Mouse (Mus musculus) forebrain, embryonic 14.5 days (tissue): ENCODE results near the gene Nup153. TPM values are rescaled to one million over a fixed set of nuclear protein-coding genes. Genes with fewer than 3 reads are reported as not detected.

Source experiments
- ATAC-seq: fragments of 200-750 bp; cut with Nextera tagmentation; 2 replicates; pipeline ENCODE4 v1.8.0; 2017; ENCODE audit warnings: mild to moderate bottlenecking, moderate library complexity
- DNase-seq: peaks from one replicate; pipeline ENCODE4 v3.0.0-alpha.2; 2015; ENCODE audit warnings: low spot score
- H3K27ac ChIP-seq: fragments of 300-500 bp; sonication (generic); 2 replicates; pipeline ENCODE4 v1.5.1; 2014; ENCODE audit warnings: low read depth, mild to moderate bottlenecking, control low read depth, low read length, moderate library complexity
- H3K27me3 ChIP-seq: fragments of 300-500 bp; sonication (generic); replicated peaks from 2 replicates; pipeline ENCODE4 v1.6.1; 2014; ENCODE audit warnings: low read length, control low read depth, mixed read lengths; ENCODE audit not compliant: control insufficient read depth, insufficient read depth
- H3K36me3 ChIP-seq: fragments of 300-500 bp; sonication (generic); 2 replicates; pipeline ENCODE4 v1.6.1; 2014; ENCODE audit warnings: low read length, control low read depth; ENCODE audit not compliant: control insufficient read depth, insufficient read depth
- H3K4me1 ChIP-seq: fragments of 300-500 bp; sonication (generic); 2 replicates; pipeline ENCODE4 v1.6.1; 2014; ENCODE audit warnings: antibody characterized with exemption, low read length, control low read depth; ENCODE audit not compliant: control insufficient read depth, insufficient read depth
- H3K4me2 ChIP-seq: fragments of 300-500 bp; sonication (generic); 2 replicates; pipeline ENCODE4 v1.6.1; 2014; ENCODE audit warnings: mild to moderate bottlenecking, control low read depth, low read length
- H3K4me3 ChIP-seq: fragments of 300-500 bp; sonication (generic); 2 replicates; pipeline ENCODE4 v1.5.1; 2014; ENCODE audit warnings: low read depth, low read length, control low read depth
- H3K9ac ChIP-seq: fragments of 300-500 bp; sonication (generic); 2 replicates; pipeline ENCODE4 v1.6.1; 2014; ENCODE audit warnings: mild to moderate bottlenecking, low read length, control low read depth, moderate library complexity
- H3K9me3 ChIP-seq: fragments of 300-500 bp; sonication (generic); replicated peaks from 2 replicates; pipeline ENCODE4 v1.6.1; 2016; ENCODE audit warnings: low read length, control low read depth, mixed read lengths; ENCODE audit not compliant: control insufficient read depth
- WGBS: fragments of 180-500 bp; shearing (Covaris S2); extraction: QIAGEN DNeasy Blood & Tissue Kit; methylation state at CpG from one replicate; pipeline ENCODE4 v1.1.7; 2014; 5-methylcytosine and 5-hydroxymethylcytosine counted together
- polyA plus RNA-seq: library from polyadenylated mRNA; unstranded; fragments of >200 nt; fragmentation: Nextera tagmentation; extraction: Ambion mirVana; gene quantifications from 2 replicates; pipeline ENCODE4 v1.2.1, GENCODE M21; 2014

The Nup153 gene
- polyA plus RNA-seq, 1 experiment from 2014 or later, result 25.6 TPM

GRCm38 (mm10) chr13:46695932-46696331 is 31.8 kb downstream of the Nup153 start:
- H3K36me3 ChIP-seq, result peaks cover 45% of the 10 kb centered on the region
- 0 out of 2 replicates have a peak, but pooled peaks cover 3% of the 10 kb centered on the region for H3K4me1 ChIP-seq
- no peaks in the 10 kb centered on the region for H3K27me3 ChIP-seq
- ATAC-seq (no peak), DNase-seq (no peak)
- no peaks in the 10 kb centered on the region for H3K9me3 ChIP-seq
- H3K9ac ChIP-seq, result no peak overlapping the region
- no peak overlapping the region for H3K4me2 ChIP-seq
- no peak overlapping the region for H3K4me3 ChIP-seq
- no peak overlapping the region for H3K27ac ChIP-seq
- 91% methylated on average over 1 of the region's 1 CpGs for WGBS

DNA sequence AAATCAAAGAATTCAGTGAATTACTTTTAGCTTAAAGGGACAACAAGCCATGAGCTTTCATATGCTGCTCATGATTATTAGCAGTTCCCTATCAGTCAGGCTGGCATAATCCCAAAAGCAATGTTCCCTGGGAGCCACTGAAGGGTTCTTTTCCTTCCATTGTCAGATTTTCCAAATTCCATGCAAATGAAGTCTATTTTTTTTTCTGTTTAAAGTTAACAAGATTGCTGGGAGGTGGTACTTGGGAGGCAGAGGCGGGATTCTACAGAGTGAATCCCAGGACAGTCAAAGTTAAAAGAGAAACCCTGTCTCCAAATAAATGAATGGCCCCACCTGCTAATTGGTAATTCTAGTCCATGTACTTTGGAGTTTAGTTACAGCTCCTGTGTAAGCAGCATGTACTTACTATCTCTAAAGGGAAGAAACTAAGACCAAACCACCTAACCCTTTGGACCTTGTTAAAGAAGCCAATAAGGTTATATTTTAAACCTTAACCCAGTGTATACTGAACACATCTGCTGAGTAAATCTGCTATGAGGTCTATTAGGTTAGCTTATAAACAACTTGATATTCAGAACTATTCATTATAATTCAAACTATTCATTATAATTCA is 32.3 kb downstream of the Nup153 start:
- Histone ChIP-seq H3K4me1 (0 out of 2 replicates have a peak, but pooled peaks cover 3% of the 10 kb centered on the region), H3K9me3 (no peaks in the 10 kb centered on the region)

GRCm38 (mm10) chr13:46690559-46691241 is 37.0 kb downstream of the Nup153 start:
- H3K9ac ChIP-seq, result no peak overlapping the region
- no peaks in the 10 kb centered on the region for H3K9me3 ChIP-seq
- DNase-seq, result no peak
- WGBS, result 89% methylated on average over 4 of the region's 4 CpGs
- no peak overlapping the region for H3K4me3 ChIP-seq
- H3K4me1 ChIP-seq, result 0 out of 2 replicates have a peak, but pooled peaks cover 3% of the 10 kb centered on the region
- no peak overlapping the region for H3K27ac ChIP-seq
- ATAC-seq, result no peak
- H3K4me2 ChIP-seq, result no peak overlapping the region
- no peaks in the 10 kb centered on the region for H3K27me3 ChIP-seq
- H3K36me3 ChIP-seq, result peaks cover 55% of the 10 kb centered on the region

More for the DNA sequence above, 32.3 kb downstream of the Nup153 start:
- DNase-seq, result peak; percentile 27
- Histone ChIP-seq H3K9ac (no peak overlapping the region), H3K4me2 (no peak overlapping the region), H3K36me3 (peaks cover 48% of the 10 kb centered on the region), H3K4me3 (no peak overlapping the region), H3K27me3 (no peaks in the 10 kb centered on the region), H3K27ac (no peak overlapping the region)
- 38% methylated on average over 1 of the region's 1 CpGs for WGBS
- no peak for ATAC-seq

GRCm38 (mm10) chr13:46683370-46683769 is 44.4 kb downstream of the Nup153 start:
- no peak for DNase-seq
- Histone ChIP-seq H3K36me3 (peaks cover 72% of the 10 kb centered on the region), H3K4me3 (no peak overlapping the region), H3K4me2 (no peak overlapping the region), H3K27me3 (no peaks in the 10 kb centered on the region), H3K9me3 (no peaks in the 10 kb centered on the region), H3K9ac (no peak overlapping the region), H3K4me1 (no peaks in the 10 kb centered on the region), H3K27ac (no peak overlapping the region)
- 94% methylated on average over 1 of the region's 1 CpGs for WGBS
- ATAC-seq, result no peak

DNA sequence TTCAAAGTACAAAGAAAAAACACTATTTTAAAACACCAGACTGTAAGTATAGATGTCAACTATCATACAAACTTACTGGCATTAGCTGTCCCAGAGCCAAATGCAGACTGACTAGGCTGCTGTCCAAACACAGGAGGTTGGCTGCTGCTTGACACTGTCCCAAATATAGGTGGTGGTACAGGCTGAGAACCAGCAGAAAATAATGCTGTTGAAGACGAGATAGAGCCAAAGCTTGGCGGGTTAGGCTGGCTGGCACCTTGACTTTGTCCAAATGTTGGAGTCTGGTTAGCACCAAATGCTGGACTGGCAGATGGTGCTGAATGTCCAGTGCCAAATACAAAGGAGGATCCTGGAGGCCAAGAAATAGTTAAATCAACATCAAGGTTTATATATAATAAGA is 44.8 kb downstream of the Nup153 start:
- Histone ChIP-seq H3K9ac (no peak overlapping the region), H3K27ac (no peak overlapping the region), H3K4me2 (no peak overlapping the region), H3K4me1 (no peaks in the 10 kb centered on the region), H3K36me3 (peaks cover 76% of the 10 kb centered on the region), H3K27me3 (no peaks in the 10 kb centered on the region), H3K4me3 (no peak overlapping the region), H3K9me3 (no peaks in the 10 kb centered on the region)
- 74% methylated on average over 2 of the region's 2 CpGs for WGBS
- ATAC-seq (no peak), DNase-seq (no peak)

DNA sequence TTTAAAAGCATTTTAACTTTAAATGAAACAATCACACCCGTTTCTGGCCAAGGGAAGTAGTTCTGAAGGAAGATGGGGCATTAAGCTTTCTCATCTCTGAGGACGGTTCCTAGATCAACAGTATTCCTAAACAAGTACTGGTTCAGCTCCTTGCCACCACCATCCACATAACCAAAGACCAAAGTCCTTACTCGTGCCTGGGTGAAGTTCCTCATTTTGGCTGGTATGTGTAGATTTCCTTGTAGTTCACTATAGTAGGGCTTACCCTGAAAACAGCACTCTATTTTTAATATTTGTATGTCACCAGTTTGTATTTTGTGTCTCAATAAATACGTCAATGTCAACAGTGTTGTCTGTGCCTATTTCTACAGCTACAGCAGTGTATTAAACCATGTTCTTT is 50.0 kb downstream of the Nup153 start:
- no peaks in the 10 kb centered on the region for H3K27me3 ChIP-seq
- no peak for ATAC-seq
- H3K27ac ChIP-seq, result no peak overlapping the region
- no peaks in the 10 kb centered on the region for H3K4me1 ChIP-seq
- no peak overlapping the region for H3K4me3 ChIP-seq
- DNase-seq, result no peak
- peaks cover 68% of the 10 kb centered on the region for H3K36me3 ChIP-seq
- no peak overlapping the region for H3K9ac ChIP-seq
- no peak overlapping the region for H3K4me2 ChIP-seq
- WGBS, result 90% methylated on average over 4 of the region's 4 CpGs
- no peaks in the 10 kb centered on the region for H3K9me3 ChIP-seq

DNA sequence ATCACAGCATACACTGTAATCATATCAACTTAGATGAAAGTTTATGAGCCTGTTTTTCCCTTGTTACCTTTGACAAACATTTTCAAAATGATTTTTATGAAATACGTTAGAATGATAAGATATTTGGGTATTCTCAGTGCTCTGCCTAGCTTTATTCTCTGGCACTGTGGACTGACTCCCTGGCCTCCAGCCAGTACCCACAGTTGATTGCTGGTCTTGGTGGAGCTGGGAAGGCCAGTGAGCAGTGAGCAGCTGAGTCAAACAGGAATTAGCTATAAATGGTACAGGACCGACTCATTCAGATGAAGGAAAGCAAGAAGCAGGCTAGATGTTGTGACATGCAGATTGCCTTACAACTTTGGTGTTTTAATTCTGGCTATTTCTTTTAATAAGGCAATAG is 53.1 kb downstream of the Nup153 start:
- peaks cover 60% of the 10 kb centered on the region for H3K36me3 ChIP-seq
- 85% methylated on average over 2 of the region's 2 CpGs for WGBS
- no peak overlapping the region for H3K27ac ChIP-seq
- ATAC-seq (no peak), DNase-seq (no peak)
- H3K9ac ChIP-seq, result no peak overlapping the region
- no peak overlapping the region for H3K4me3 ChIP-seq
- peaks cover 9% of the 10 kb centered on the region; the same call in 1 of the 2 replicates for H3K4me1 ChIP-seq
- no peaks in the 10 kb centered on the region for H3K27me3 ChIP-seq
- H3K9me3 ChIP-seq, result no peaks in the 10 kb centered on the region
- no peak overlapping the region for H3K4me2 ChIP-seq

DNA sequence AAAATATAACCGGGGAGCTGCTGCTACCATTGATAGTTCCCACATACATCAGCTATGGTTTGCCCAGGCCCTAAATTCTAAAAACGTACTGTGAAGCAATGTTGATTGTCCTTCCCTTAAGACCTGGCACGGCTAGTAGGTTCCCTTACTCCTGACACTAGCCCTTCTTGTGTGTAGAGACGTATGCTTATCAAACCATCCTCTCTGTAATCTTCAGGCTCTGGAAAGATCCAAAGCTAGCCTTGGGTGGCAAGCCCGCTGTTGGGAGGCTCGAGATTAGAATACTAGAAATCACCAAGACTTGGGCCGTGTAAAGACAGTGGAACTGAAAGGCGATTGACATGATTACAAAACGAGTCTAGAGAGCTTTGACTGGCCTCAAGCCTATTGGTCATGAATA is 57.2 kb downstream of the Nup153 start:
- peak overlapping the region; percentile 92 for H3K9ac ChIP-seq
- no peak for DNase-seq

More for the DNA sequence above, 57.2 kb downstream of the Nup153 start:
- no peak for ATAC-seq
- H3K27ac ChIP-seq, result no peak overlapping the region
- peaks cover 12% of the 10 kb centered on the region; the same call in 1 of the 2 replicates for H3K4me1 ChIP-seq
- H3K27me3 ChIP-seq, result no peaks in the 10 kb centered on the region
- H3K4me2 ChIP-seq, result peak overlapping the region; percentile 73
- WGBS, result 60% methylated on average over 9 of the region's 9 CpGs
- peaks cover 38% of the 10 kb centered on the region for H3K36me3 ChIP-seq
- no peaks in the 10 kb centered on the region for H3K9me3 ChIP-seq
- H3K4me3 ChIP-seq, result peak overlapping the region; percentile 89
